Mouse (Mus musculus): ENCODE measurements around the gene Olfr802.

Olfr802 gene

DNA sequence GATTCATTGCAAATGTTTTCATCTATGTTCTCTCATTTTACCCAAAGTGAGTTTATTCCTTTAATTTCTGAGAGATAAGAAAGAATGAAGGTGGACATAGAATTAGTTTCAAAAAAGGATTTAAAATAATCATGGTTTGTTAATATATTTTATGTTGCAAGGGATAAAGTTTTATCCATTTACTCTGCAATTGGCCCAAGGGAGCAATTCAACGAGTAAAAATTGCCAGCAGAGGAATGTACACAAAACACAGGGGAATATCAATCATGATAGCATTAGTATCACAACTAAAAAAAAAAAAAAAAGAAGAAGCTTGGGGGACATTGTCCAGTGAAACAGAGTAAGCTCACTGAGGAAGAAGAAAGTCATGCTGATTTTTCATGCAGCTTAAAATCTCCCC is at the start of gene Olfr802:
Olfr802 (minus strand) TSS at position 101 of the 400 bp plus-strand sequence.
- no peak for DNase-seq (ENCODE audit: low spot score in 2 of 2)

- no peak for DNase-seq (ENCODE audit: low spot score in 2 of 2)
These were observed 41.3 kb upstream of the Olfr802 start, which contains the start of gene Olfr805 for GRCm38 (mm10) chr10:129729275-129729674. TSS of gene Olfr805 (minus strand) at chr10:129729375.

DNA sequence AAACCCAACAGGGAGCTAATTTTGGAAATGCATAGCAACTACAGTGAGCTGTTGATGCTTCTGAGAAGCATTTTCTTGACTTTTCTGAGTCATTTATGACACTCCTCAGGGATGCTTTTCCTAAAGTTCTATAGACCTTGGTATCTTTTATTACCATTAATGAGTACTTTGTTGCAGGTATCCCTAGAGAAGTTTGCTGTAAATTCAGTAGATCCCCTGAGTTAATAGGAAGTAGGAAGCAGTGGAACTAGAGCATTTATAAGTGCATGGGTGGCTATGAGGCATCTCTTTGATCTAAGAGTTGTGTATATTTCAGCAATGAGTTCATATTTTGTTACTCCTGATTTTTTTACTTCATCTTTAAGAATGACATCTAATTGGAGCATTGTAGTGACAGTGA is 14.9 kb upstream of the Olfr802 start, which contains the start of gene Olfr804:
Olfr804 (plus strand) TSS at position 301 of the 400 bp plus-strand sequence.
- no peak for DNase-seq (ENCODE audit: low spot score in 2 of 2)

DNA sequence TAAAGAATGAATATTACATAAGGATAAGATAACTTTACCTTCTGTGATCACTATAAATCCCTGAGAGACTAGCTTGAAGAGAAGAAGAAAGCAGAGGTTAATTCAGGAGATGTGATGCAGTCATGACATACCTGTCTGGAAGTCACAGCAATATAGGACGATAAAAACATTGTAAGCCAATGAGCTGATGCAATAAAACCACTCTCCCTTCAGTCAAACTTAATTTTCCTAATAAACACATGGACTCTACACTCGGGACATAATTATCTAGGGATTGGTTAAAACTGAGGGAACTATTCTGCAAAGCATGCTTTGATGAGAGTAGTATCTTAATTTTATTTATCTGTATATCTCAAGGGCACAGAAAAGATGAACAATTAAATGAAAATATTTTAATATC is 6.2 kb upstream of the Olfr802 start, which contains the start of gene Olfr803:
Olfr803 (minus strand) TSS at position 101 of the 400 bp plus-strand sequence.
- no peak for DNase-seq (ENCODE audit: low spot score in 2 of 2)

GRCm38 (mm10) chr10:129673765-129674164 is 14.2 kb downstream of the Olfr802 start, which contains the start of gene Olfr801:
TSS of gene Olfr801 (minus strand) at chr10:129673865.
- DNase-seq (ENCODE audit: low spot score in 2 of 2): no peak

DNA sequence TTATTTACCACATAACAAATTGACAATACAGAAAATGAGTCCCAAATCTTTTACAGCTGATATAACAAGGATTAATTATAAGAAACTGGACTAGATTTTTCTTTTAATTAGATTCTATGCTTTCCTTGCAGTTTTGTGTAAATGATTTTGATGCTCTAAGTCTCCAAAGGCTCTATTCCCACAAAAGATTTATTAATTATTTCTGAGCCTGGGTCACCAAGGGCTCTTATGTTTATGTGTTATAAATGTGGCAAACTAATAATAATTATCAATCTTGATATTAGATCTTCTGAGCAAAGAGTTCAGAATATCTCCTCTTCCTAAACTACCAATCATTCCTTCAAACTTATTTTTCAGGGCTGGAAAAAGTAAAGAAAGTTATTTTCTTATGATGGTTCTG is 30.6 kb downstream of the Olfr802 start, which contains the start of gene Olfr800:
Olfr800 (plus strand) TSS at position 301 of the 400 bp plus-strand sequence.
- no peak for DNase-seq (ENCODE audit: low spot score in 2 of 2)

- DNase-seq (ENCODE audit: low spot score in 2 of 2): no peak
These were observed 36.2 kb downstream of the Olfr802 start for GRCm38 (mm10) chr10:129651763-129652162.

DNA sequence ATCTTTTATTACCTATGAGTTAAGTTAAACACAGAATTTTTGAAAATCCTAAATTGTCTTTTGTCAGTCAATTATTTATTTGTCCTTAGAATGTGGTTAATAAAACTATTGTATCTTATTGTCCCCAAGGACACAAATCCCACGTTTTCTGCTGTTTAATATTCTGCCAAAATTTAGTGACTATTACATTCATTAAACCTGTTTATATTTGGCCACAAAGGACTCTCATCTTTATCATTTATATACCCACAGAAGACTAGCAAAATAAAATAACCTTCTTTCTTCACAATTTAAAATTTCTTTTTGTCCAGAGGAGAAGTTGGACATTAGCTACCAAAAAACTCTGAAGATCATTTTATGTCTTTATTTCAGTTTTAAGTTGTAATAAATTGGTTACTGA is 50.8 kb downstream of the Olfr802 start, which contains the start of gene Olfr799:
Olfr799 (plus strand) TSS at position 301 of the 400 bp plus-strand sequence.
- DNase-seq (ENCODE audit: low spot score in 2 of 2): no peak

DNA sequence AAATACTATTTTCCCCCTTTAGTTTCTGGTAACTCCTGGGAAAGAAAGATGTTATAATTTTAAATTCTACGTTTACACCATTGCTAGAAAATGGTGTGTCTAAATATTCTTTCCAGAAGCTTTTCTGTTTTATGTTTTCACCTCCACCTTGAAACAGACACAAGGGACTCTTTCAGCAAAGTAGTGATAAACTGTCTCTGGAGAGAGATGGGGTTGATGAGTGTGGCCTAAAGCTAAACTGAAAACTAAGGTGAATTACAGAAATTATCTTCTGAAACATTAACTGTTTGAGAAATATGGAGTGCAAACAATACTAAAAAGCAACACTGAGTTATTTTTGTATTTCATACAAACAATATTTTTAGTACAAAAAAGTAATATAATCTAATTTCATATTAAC is 60.1 kb downstream of the Olfr802 start, which contains the start of gene Olfr798:
Olfr798 (minus strand) TSS at position 101 of the 400 bp plus-strand sequence.
- no peak for DNase-seq (ENCODE audit: low spot score in 2 of 2)
